Mouse (Mus musculus) lung, postnatal 0 days (tissue): Measurements from ENCODE around the gene Ddr1. TPM values are rescaled to one million over a fixed set of nuclear protein-coding genes. Genes with fewer than 3 reads are reported as not detected.

ENCODE experiments used
- ATAC-seq: fragments of 200-750 bp; cut with Nextera tagmentation; 2 replicates; pipeline ENCODE4 v1.8.0; 2017; ENCODE audit warnings: moderate library complexity
- DNase-seq: peaks from one replicate; pipeline ENCODE4 v3.0.0-alpha.2; 2016; ENCODE audit warnings: low spot score
- H3K27ac ChIP-seq: fragments of 300-500 bp; sonication (generic); 2 replicates; pipeline ENCODE4 v1.5.1; 2014; ENCODE audit warnings: antibody characterized with exemption, mild to moderate bottlenecking, low read length, mixed read lengths
- H3K27me3 ChIP-seq: fragments of 300-500 bp; sonication (generic); replicated peaks from 2 replicates; pipeline ENCODE4 v1.6.1; 2014; ENCODE audit warnings: low read length, mixed read lengths; ENCODE audit not compliant: insufficient read depth
- H3K36me3 ChIP-seq: fragments of 300-500 bp; sonication (generic); 2 replicates; pipeline ENCODE4 v1.6.1; 2014; ENCODE audit warnings: low read length, mixed read lengths; ENCODE audit not compliant: insufficient read depth
- H3K4me1 ChIP-seq: fragments of 300-500 bp; sonication (generic); 2 replicates; pipeline ENCODE4 v1.6.1; 2014; ENCODE audit warnings: antibody characterized with exemption, low read depth, low read length, mixed read lengths; ENCODE audit not compliant: insufficient read depth
- H3K4me2 ChIP-seq: fragments of 300-500 bp; sonication (generic); replicated peaks from 2 replicates; pipeline ENCODE4 v1.6.1; 2014; ENCODE audit warnings: low read depth, mild to moderate bottlenecking, low read length, moderate library complexity, mixed read lengths
- H3K4me3 ChIP-seq: fragments of 300-500 bp; sonication (generic); 2 replicates; pipeline ENCODE4 v1.5.1; 2014; ENCODE audit warnings: low read depth, low read length
- H3K9ac ChIP-seq: fragments of 300-500 bp; sonication (generic); replicated peaks from 2 replicates; pipeline ENCODE4 v1.6.1; 2014; ENCODE audit warnings: low read depth, mild to moderate bottlenecking
- H3K9me3 ChIP-seq: fragments of 300-500 bp; sonication (generic); 2 replicates; pipeline ENCODE4 v1.6.1; 2016; ENCODE audit warnings: low read length, mixed read lengths
- CTCF ChIP-seq: IDR thresholded peaks from 2 replicates; pipeline ENCODE4 v1.5.1; 2016; ENCODE audit warnings: antibody characterized with exemption, mild to moderate bottlenecking
- EP300 ChIP-seq: IDR thresholded peaks from 2 replicates; pipeline ENCODE4 v1.6.1; 2016; ENCODE audit warnings: antibody characterized with exemption, mild to moderate bottlenecking, control low read depth
- WGBS: fragments of 180-500 bp; shearing (Covaris S2); extraction: QIAGEN DNeasy Blood & Tissue Kit; methylation state at CpG from one replicate; pipeline ENCODE4 v1.1.7; 2014; 5-methylcytosine and 5-hydroxymethylcytosine counted together
- polyA plus RNA-seq: library from polyadenylated mRNA; unstranded; fragments of >200 nt; fragmentation: Nextera tagmentation; extraction: Ambion mirVana; gene quantifications from 2 replicates; pipeline ENCODE4 v1.2.1, GENCODE M21; 2015

Ddr1 gene
- polyA plus RNA-seq, 1 experiment from 2014 or later, result 64.2 TPM

GRCm38 (mm10) chr17:35691811-35692210 lies 12.6 kb downstream of the Ddr1 start:
- Histone ChIP-seq H3K27ac (no peak overlapping the region), H3K9ac (no peak overlapping the region), H3K4me2 (no peak overlapping the region), H3K4me1 (no peaks in the 10 kb centered on the region), H3K4me3 (no peak overlapping the region), H3K36me3 (peaks cover 22% of the 10 kb centered on the region; the same call in 1 of the 2 replicates), H3K9me3 (no peaks in the 10 kb centered on the region), H3K27me3 (no peaks in the 10 kb centered on the region)
- TF ChIP-seq EP300 (no peak), CTCF (no peak)
- 74% methylated on average over 4 of the region's 4 CpGs for WGBS
- DNase-seq (no peak), ATAC-seq (no peak)

DNA sequence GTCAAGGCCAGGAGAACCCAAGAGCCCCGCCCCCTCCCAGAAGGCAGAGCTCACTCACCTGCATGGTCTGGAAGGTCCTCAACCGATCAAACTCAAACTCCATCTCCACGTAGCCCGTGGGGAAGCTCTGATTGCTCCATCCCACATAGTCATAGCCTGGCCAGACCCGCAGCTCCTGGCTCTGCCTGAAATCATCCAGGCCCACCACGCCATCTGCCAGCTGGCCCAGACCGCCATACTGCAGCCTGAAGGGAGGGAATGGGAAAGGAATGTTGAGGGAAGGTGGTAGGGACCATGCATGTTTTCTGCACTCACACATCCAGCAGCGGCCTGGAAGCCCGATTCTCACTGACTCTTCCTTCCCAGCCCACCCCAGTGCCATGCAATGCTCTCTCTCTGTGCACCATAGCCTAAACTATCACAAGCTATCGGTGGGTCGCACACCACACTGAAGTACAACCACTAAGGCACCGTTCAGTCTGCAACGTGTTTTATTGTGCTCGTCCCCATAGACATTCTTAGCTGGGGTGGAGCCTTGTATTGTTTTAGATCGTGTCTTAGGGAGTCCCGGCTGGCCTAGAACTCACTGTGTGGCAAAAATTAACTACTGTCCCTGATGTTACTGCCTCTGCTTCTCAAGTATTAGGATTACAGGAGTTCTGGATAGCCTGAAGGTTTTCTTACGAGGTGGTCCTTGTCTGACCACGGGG lies 14.3 kb downstream of the Ddr1 start:
- 86% methylated on average over 18 of the region's 18 CpGs for WGBS
- Histone ChIP-seq H3K27me3 (no peaks in the 10 kb centered on the region), H3K27ac (no peak overlapping the region), H3K9ac (no peak overlapping the region), H3K4me3 (no peak overlapping the region), H3K9me3 (no peaks in the 10 kb centered on the region), H3K4me2 (no peak overlapping the region), H3K36me3 (peaks cover 27% of the 10 kb centered on the region; the same call in 1 of the 2 replicates), H3K4me1 (no peaks in the 10 kb centered on the region)
- DNase-seq, result no peak
- no peak for ATAC-seq
- TF ChIP-seq CTCF, result no peak
- no peak for TF ChIP-seq EP300

DNA sequence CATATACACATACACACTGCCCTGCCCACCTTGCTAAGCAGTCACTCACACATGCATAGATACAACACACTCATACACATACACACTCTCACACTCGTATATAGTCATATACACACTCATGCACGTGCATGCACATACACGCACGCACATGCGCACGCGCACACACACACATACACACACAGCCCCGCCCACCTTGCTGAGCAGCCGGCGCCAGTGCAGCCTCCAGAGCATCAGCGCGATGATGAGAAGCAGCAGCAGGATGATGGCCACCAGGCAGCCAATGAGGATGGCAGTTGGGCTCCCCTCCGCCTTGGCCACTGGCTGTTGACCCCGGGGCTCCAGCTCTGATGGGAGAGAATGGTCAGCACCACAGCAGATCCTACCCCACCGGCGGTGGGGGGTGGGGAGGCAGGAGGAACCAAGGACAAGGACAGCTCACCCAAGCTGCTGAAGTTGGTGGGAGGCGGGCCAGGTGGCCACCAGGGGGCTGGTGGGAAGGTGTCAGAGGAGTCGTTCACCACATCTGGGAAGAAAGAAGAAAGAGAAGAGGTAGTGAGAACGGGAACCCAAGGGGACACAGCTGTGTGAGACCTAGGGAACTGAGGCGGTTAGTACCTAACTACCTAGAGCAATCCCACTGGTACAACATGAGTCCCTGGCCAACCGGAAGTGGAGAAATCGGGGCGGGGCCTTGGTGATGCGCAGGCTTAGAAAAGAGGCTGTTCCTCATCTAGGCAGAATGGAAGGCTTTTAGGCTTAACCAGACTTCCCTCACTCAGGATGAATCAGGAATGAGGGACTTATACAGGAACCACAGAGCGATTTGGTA lies 15.9 kb downstream of the Ddr1 start:
- H3K36me3 ChIP-seq, result peaks cover 27% of the 10 kb centered on the region; the same call in 1 of the 2 replicates
- H3K4me1 ChIP-seq, result no peaks in the 10 kb centered on the region
- H3K9ac ChIP-seq, result no peak overlapping the region
- ATAC-seq (no peak), DNase-seq (no peak)
- H3K27me3 ChIP-seq, result no peaks in the 10 kb centered on the region
- H3K4me2 ChIP-seq, result no peak overlapping the region
- H3K9me3 ChIP-seq, result no peaks in the 10 kb centered on the region
- no peak overlapping the region for H3K27ac ChIP-seq
- no peak overlapping the region for H3K4me3 ChIP-seq
- TF ChIP-seq EP300 (no peak), CTCF (peak; percentile 34)
- WGBS, result 81% methylated on average over 25 of the region's 25 CpGs

- Histone ChIP-seq H3K27me3 (no peaks in the 10 kb centered on the region), H3K27ac (no peak overlapping the region), H3K4me3 (no peak overlapping the region), H3K36me3 (peaks cover 28% of the 10 kb centered on the region; the same call in 1 of the 2 replicates), H3K9me3 (no peaks in the 10 kb centered on the region), H3K4me2 (no peak overlapping the region), H3K9ac (no peak overlapping the region), H3K4me1 (no peaks in the 10 kb centered on the region)
- TF ChIP-seq EP300 (no peak), CTCF (no peak)
- ATAC-seq (no peak), DNase-seq (no peak)
- 74% methylated on average over 9 of the region's 9 CpGs for WGBS
These were observed 19.4 kb downstream of the Ddr1 start for GRCm38 (mm10) chr17:35685061-35685460.

DNA sequence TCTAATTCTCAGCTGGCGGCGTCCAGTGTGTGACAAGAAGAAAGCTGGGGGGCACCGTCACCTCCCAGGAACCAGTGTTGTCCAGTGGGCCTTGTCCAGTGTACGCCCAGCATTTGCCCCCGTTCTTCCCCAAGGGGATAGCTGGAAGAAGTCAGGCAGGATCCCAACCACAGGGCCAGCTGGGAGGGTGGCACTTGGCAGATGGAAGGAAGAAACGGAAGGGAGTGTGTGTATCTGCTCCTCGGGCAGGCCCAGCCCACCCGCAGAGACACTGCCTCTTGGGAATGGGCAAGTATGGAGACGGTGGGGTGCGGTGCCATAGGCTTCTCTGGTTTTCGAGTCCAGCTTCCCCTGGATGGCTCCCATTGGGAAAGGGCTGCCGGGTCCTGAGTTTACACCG lies 22.4 kb downstream of the Ddr1 start:
- H3K27ac ChIP-seq, result no peak overlapping the region
- H3K36me3 ChIP-seq, result peaks cover 17% of the 10 kb centered on the region; the same call in 1 of the 2 replicates
- no peak overlapping the region for H3K9ac ChIP-seq
- no peak for DNase-seq
- TF ChIP-seq EP300, result no peak
- TF ChIP-seq CTCF, result no peak
- 83% methylated on average over 13 of the region's 13 CpGs for WGBS
- no peak for ATAC-seq
- no peak overlapping the region for H3K4me2 ChIP-seq
- H3K9me3 ChIP-seq, result no peaks in the 10 kb centered on the region
- H3K27me3 ChIP-seq, result no peaks in the 10 kb centered on the region
- H3K4me1 ChIP-seq, result no peaks in the 10 kb centered on the region
- H3K4me3 ChIP-seq, result no peak overlapping the region

DNA sequence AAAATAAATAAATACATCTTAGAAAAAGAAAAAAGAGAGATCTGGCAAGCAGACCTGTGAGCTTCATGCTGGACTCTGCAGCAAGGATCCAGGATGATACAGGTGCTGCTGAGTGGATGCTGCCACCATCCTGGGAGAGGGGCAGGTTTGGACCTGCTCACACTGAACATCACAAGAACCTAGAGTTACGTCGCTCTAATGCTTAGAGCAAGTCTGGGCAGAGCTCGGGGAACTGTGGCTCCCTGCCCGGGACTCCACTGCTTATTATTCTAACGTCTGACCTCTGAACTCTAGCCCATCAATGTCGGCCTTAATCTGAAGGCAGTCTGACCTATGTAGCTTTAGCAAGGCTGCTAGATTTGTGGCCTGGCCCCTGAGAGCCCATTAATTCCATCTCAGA lies 23.8 kb downstream of the Ddr1 start:
- H3K4me3 ChIP-seq, result no peak overlapping the region
- 0 out of 2 replicates have a peak, but pooled peaks cover 12% of the 10 kb centered on the region for H3K36me3 ChIP-seq
- no peaks in the 10 kb centered on the region for H3K27me3 ChIP-seq
- WGBS, result 22% methylated on average over 6 of the region's 6 CpGs
- H3K27ac ChIP-seq, result no peak overlapping the region
- ATAC-seq (no peak), DNase-seq (no peak)
- TF ChIP-seq EP300 (no peak), CTCF (no peak)
- no peaks in the 10 kb centered on the region for H3K9me3 ChIP-seq
- H3K4me2 ChIP-seq, result no peak overlapping the region
- H3K9ac ChIP-seq, result no peak overlapping the region
- H3K4me1 ChIP-seq, result no peaks in the 10 kb centered on the region
